Mouse (Mus musculus): Measurements from ENCODE around the gene Olfr718-ps1. TPM values are rescaled to one million over a fixed set of nuclear protein-coding genes. Genes with fewer than 3 reads are reported as not detected.

Olfr718-ps1 gene
- not detected in 2 replicates for polyA plus RNA-seq (2012; rRNA removed)

GRCm38 (mm10) chr5:143147481-143147880 lies at the start of gene Olfr718-ps1:
Gene Olfr718-ps1 (minus strand): TSS chr5:143147581.

GRCm38 (mm10) chr5:143180255-143181076 lies 33.1 kb upstream of the Olfr718-ps1 start, which contains the start of the genes Rbak and Spdye4b:
Gene Rbak (minus strand): TSS chr5:143180775.
Gene Spdye4b (plus strand): TSS chr5:143181017.

GRCm38 (mm10) chr5:143112281-143113246 lies 34.8 kb downstream of the Olfr718-ps1 start, which contains the start of gene Rnf216:
Gene Rnf216 (minus strand): TSS chr5:143112994.

Other genes with a start within 250 kb of the Olfr718-ps1 start
- gene Actb, start 240.8 kb downstream of the Olfr718-ps1 start, polyA plus RNA-seq (2012; rRNA removed): 834 and 1,013 TPM in 2 replicates
- 21.2 and 22.8 TPM in 2 replicates for gene Fscn1, start 187.2 kb downstream of the Olfr718-ps1 start, polyA plus RNA-seq (2012; rRNA removed)
- gene Rnf216, start 34.6 kb downstream of the Olfr718-ps1 start, polyA plus RNA-seq (2012; rRNA removed): 9.2 and 9.6 TPM in 2 replicates
- 1.9 and 2.0 TPM in 2 replicates for gene Rbak, start 33.2 kb upstream of the Olfr718-ps1 start, polyA plus RNA-seq (2012; rRNA removed)
- gene Spdye4b, start 33.4 kb upstream of the Olfr718-ps1 start, polyA plus RNA-seq (2012; rRNA removed): not detected in 2 replicates
- gene Spdye4a, start 79.3 kb upstream of the Olfr718-ps1 start, polyA plus RNA-seq (2012; rRNA removed): not detected in 2 replicates
- gene Zfp12, start 87.6 kb upstream of the Olfr718-ps1 start, polyA plus RNA-seq (2012; rRNA removed): 2.1 and 2.3 TPM in 2 replicates
- 0.27 and 0.32 TPM in 2 replicates for gene Zfp316, start 122.4 kb upstream of the Olfr718-ps1 start, polyA plus RNA-seq (2012; rRNA removed)
- gene Zfp853, start 146.0 kb upstream of the Olfr718-ps1 start, polyA plus RNA-seq (2012; rRNA removed): 0.06 and 0.08 TPM in 2 replicates
- gene E130309D02Rik, start 167.8 kb upstream of the Olfr718-ps1 start, polyA plus RNA-seq (2012; rRNA removed): 10.8 and 13.9 TPM in 2 replicates
- 15.1 and 16.1 TPM in 2 replicates for gene Zdhhc4, start 181.7 kb upstream of the Olfr718-ps1 start, polyA plus RNA-seq (2012; rRNA removed)
- 0.01 and 0.02 TPM in 2 replicates for gene Grid2ip, start 209.8 kb upstream of the Olfr718-ps1 start, polyA plus RNA-seq (2012; rRNA removed)

Measured in liver, embryonic 14 days (tissue).